Mouse (Mus musculus) stomach, postnatal 0 days (tissue): ENCODE data around the gene Mfsd5.

ENCODE experiments used
- CTCF ChIP-seq: IDR thresholded peaks from 2 replicates; pipeline ENCODE4 v1.5.1; 2016; ENCODE audit warnings: antibody characterized with exemption, low read depth, mild to moderate bottlenecking, moderate library complexity
- EP300 ChIP-seq: optimal IDR thresholded peaks from 2 replicates; pipeline ENCODE3; 2016; ENCODE audit warnings: antibody characterized with exemption

DNA sequence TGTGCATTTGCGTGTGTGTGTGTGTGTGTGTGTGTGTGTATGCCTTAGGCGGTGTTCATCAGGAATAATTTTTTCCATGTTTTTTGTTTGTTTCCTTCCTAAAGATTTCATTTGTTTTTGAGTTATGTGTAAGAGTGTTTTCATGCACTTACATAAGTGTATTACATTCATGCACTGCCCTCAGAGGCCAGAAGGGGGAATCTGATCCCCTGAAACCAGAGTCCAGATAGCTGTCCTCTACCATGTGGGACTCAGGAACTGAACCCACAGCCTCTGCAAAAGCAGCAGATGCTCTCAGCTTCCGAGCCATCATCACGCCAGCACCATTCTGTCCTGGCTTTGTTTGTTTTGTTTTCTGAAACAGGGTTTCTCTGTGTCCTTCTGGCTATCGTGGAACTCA lies 13.7 kb upstream of the Mfsd5 start:
- peak; percentile 51 for TF ChIP-seq CTCF
- no peak for TF ChIP-seq EP300
